Mouse (Mus musculus): ENCODE measurements around the gene Palm3. TPM values are rescaled to one million over a fixed set of nuclear protein-coding genes. Genes with fewer than 3 reads are reported as not detected.

The Palm3 gene
- total and polyA plus RNA-seq, 2 experiments from 2014 or later = 2.7 to 4.3 TPM

DNA sequence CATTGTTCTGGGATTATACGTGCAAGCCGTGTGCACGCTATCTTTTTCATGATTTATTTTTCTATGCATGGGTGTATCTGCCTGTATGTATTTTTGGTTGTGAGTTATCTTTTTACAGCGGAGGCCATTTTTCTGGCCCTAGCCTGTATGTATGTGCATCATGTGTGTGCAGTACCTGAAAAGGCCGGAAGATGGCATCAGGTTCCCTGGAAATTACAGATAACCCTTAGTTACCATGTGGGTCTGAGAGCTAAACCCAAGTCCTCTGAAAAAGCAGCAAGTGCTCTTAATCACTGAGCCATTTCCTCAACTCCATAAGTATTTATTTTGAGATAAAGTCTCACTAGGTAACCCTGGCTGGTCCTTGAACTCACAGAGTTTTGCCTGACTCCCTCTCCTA, 32.0 kb downstream of the Palm3 start:
- TF ChIP-seq CTCF (IDR thresholded peaks at IDR 0.05; ENCODE audit: low read depth) = no peak
- ATAC-seq (no peak), DNase-seq (no peak)
- Histone ChIP-seq H3K4me1 (ENCODE audit: insufficient read depth) (no peaks in the 10 kb centered on the region), H3K9ac (no peak overlapping the region), H3K4me2 (ENCODE audit: low read depth) (no peak overlapping the region), H3K9me3 (ENCODE audit: low read length) (no peaks in the 10 kb centered on the region), H3K27ac (ENCODE audit: low read depth, low read length) (no peak overlapping the region), H3K36me3 (ENCODE audit: insufficient read depth) (no peaks in the 10 kb centered on the region), H3K4me3 (ENCODE audit: low read depth, low read length) (no peak overlapping the region), H3K27me3 (ENCODE audit: insufficient read depth, low read length) (no peaks in the 10 kb centered on the region)
- WGBS = 94% methylated on average over 5 of the region's 5 CpGs

DNA sequence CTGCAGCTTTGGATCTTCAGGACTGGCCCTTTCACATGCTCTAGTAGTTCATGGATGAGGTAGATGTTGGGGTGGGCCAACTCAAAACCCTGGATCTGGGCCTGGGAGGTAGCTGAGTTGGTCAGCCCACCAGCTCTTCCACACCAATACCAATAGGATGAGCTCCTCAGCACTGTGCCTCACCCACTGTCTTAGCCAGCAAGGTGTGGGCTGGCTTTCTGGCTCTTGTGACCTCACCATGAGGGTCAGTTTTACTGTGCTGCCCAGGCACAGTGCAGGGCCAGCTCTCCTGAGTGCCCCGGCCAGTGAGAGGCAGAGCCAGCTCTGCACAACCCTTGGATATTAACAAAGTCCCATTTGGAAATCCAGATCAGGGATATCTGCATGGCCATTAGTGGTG, 36.6 kb downstream of the Palm3 start:
- Histone ChIP-seq H3K4me2 (ENCODE audit: low read depth) (no peak overlapping the region), H3K9me3 (ENCODE audit: low read length) (no peaks in the 10 kb centered on the region), H3K4me3 (ENCODE audit: low read depth, low read length) (no peak overlapping the region), H3K27ac (ENCODE audit: low read depth, low read length) (no peak overlapping the region), H3K9ac (no peak overlapping the region), H3K36me3 (ENCODE audit: insufficient read depth) (no peaks in the 10 kb centered on the region), H3K4me1 (ENCODE audit: insufficient read depth) (no peaks in the 10 kb centered on the region), H3K27me3 (ENCODE audit: insufficient read depth, low read length) (no peaks in the 10 kb centered on the region)
- no peak for DNase-seq
- ATAC-seq = no peak
- 82% methylated on average over 1 of the region's 1 CpGs for WGBS
- no peak for TF ChIP-seq CTCF (IDR thresholded peaks at IDR 0.05; ENCODE audit: low read depth)

DNA sequence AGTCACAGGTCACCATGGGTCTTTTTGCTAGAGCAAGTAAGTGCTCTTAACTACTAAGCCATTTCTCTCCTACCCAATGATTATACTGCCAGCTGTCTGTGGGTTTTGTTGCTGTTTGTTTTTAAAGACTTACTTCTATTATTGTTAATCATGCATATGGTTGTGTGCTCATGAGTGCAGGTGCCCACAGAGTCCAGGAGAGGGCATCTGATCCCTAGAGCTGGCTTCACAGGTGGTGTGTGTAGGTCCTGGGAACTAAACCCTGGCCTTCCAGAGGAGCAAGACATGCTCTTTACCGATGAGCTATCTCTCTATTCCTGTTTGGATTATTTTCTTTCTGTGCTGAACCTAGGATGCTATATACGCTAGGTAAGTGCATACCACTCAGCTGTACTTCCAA, 38.0 kb downstream of the Palm3 start:
- no peak for TF ChIP-seq CTCF (IDR thresholded peaks at IDR 0.05; ENCODE audit: low read depth)
- DNase-seq = no peak
- Histone ChIP-seq H3K27me3 (ENCODE audit: insufficient read depth, low read length) (no peaks in the 10 kb centered on the region), H3K4me2 (ENCODE audit: low read depth) (no peak overlapping the region), H3K4me1 (ENCODE audit: insufficient read depth) (no peaks in the 10 kb centered on the region), H3K36me3 (ENCODE audit: insufficient read depth) (no peaks in the 10 kb centered on the region), H3K4me3 (ENCODE audit: low read depth, low read length) (no peak overlapping the region), H3K27ac (ENCODE audit: low read depth, low read length) (no peak overlapping the region), H3K9me3 (ENCODE audit: low read length) (no peaks in the 10 kb centered on the region), H3K9ac (no peak overlapping the region)
- no peak for ATAC-seq
- WGBS = 96% methylated on average over 2 of the region's 2 CpGs

DNA sequence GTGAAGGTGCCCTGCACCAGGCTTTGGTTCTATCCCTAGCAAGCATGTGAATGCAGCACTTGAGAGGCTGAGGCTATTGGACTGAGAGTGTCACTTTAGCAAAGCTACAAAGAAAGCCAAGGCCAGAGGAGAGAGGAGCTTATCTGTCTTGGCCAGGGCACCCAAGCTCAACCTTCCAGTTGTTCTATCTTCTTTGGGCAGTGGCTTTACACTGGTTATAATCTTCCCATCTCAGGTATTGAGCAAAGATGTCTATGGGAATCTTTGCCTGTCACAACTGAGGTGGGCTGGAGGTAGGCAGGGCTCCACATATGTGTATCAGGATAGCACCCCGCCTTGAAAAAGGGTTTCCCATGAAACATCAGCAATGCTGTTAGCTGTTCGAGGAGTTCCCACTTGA, 39.0 kb downstream of the Palm3 start:
- H3K9me3 ChIP-seq (ENCODE audit: low read length) = no peaks in the 10 kb centered on the region
- ATAC-seq = no peak
- no peaks in the 10 kb centered on the region for H3K27me3 ChIP-seq (ENCODE audit: insufficient read depth, low read length)
- TF ChIP-seq CTCF (IDR thresholded peaks at IDR 0.05; ENCODE audit: low read depth) = no peak
- no peak overlapping the region for H3K4me3 ChIP-seq (ENCODE audit: low read depth, low read length)
- H3K4me2 ChIP-seq (ENCODE audit: low read depth) = no peak overlapping the region
- 88% methylated on average over 2 of the region's 2 CpGs for WGBS
- H3K9ac ChIP-seq = no peak overlapping the region
- DNase-seq = no peak
- H3K4me1 ChIP-seq (ENCODE audit: insufficient read depth) = no peaks in the 10 kb centered on the region
- H3K27ac ChIP-seq (ENCODE audit: low read depth, low read length) = no peak overlapping the region
- H3K36me3 ChIP-seq (ENCODE audit: insufficient read depth) = no peaks in the 10 kb centered on the region

DNA sequence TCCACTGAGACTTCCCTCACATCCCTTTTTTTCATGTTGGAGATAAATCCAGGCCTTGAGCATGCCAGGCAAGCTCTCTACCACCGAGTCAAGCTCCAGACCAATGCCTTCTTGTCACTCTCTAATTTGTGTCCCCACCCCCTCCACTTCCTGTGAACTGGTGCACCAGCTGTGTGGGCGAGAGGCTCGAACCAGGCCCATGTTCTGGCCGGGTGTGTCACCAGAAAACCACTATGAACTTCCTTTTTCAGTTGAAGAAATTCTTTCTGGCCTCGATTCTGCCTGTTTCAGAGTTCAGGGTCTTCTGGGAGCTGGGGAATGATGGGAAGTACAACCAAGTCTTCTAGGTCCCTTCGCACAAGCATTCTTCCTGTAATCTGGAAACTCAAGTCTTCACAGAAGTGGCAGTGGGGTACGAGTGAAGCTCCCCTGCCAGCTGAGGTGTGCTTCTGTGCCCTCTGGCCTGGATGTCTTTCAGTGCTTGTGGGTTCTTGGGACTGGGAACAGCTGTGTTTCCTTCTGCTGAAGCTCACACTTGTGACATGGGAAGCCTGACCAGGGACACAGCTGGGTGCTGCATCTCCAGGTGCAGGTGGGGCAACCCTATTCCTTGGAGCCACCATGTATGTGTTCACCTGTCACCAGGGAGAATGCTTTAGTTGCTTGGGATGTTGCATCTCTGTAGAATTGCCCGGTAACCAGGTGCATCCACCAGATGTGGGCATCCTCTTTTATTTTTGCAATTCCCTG, 42.8 kb downstream of the Palm3 start:
- DNase-seq = no peak
- no peak overlapping the region for H3K4me2 ChIP-seq (ENCODE audit: low read depth)
- no peak overlapping the region for H3K9ac ChIP-seq
- no peaks in the 10 kb centered on the region for H3K36me3 ChIP-seq (ENCODE audit: insufficient read depth)
- TF ChIP-seq CTCF (IDR thresholded peaks at IDR 0.05; ENCODE audit: low read depth) = no peak
- no peak overlapping the region for H3K27ac ChIP-seq (ENCODE audit: low read depth, low read length)
- 0 out of 2 replicates have a peak, but pooled peaks cover 3% of the 10 kb centered on the region for H3K4me1 ChIP-seq (ENCODE audit: insufficient read depth)
- no peak overlapping the region for H3K4me3 ChIP-seq (ENCODE audit: low read depth, low read length)
- H3K9me3 ChIP-seq (ENCODE audit: low read length) = no peaks in the 10 kb centered on the region
- WGBS = 71% methylated on average over 8 of the region's 8 CpGs
- no peaks in the 10 kb centered on the region for H3K27me3 ChIP-seq (ENCODE audit: insufficient read depth, low read length)
- ATAC-seq = no peak

DNA sequence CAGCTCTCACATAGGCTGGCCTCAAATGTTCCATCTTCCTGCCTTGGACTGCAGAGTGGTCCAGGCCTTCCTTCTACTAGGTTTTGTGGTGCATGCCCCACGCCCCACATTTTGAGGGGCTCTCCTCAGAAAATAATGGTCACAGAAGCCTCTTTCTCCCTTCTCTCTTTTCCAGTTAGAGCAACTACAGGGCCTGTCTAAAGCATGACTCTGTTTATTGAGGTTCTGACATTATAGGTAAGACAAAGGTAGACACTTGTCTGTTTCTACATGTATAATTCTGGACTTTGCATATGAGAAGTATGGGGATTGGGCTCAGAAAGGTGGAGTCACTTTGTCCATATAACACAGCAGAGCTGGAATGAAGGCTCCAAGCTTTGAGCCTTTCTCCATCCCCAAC, 43.8 kb downstream of the Palm3 start, which contains the start of gene Gm10643:
Gm10643 (minus strand) TSS at position 101 of the 400 bp plus-strand sequence.
- no peak for ATAC-seq
- Histone ChIP-seq H3K9me3 (ENCODE audit: low read length) (no peaks in the 10 kb centered on the region), H3K27ac (ENCODE audit: low read depth, low read length) (peak within 1 kb of the TSS; percentile 69), H3K36me3 (ENCODE audit: insufficient read depth) (no peaks in the 10 kb centered on the region), H3K4me1 (ENCODE audit: insufficient read depth) (0 out of 2 replicates have a peak, but pooled peaks cover 4% of the 10 kb centered on the region), H3K4me2 (ENCODE audit: low read depth) (peak within 1 kb of the TSS; percentile 71), H3K4me3 (ENCODE audit: low read depth, low read length) (peak within 1 kb of the TSS; percentile 48), H3K9ac (peak within 1 kb of the TSS; percentile 48), H3K27me3 (ENCODE audit: insufficient read depth, low read length) (no peaks in the 10 kb centered on the region)
- no peak for DNase-seq
- no peak for TF ChIP-seq CTCF (IDR thresholded peaks at IDR 0.05; ENCODE audit: low read depth)
- 92% methylated on average over 1 of the region's 1 CpGs for WGBS

DNA sequence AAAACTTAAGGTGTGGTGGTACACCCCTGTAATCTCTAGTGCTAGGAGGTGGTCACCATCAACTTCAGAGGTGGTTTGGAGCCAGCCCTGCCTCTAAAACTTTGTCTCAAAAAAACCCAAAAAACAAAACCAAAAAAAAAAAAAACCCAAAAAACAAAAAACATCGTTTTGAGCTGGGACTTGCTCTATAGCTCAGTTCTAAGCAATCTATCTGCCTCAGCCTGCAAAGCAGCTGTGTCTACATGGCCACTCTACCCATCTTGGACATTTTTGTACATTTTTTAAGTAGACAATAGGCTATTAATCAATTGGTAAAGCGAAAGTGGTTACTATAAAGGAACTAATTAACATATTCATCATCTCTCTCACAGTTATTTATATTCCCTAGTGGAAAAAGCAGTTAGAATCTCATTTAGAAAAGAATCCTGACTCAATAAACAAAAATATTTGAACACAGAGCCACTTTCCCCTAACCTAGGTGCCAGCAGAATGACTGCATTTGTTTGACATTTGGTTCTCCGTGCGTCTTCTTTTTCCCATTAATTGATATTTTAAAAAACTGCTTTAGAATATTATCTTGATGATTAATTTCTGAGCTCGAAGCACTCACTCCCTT, 44.3 kb downstream of the Palm3 start:
- no peaks in the 10 kb centered on the region for H3K9me3 ChIP-seq (ENCODE audit: low read length)
- peak overlapping the region; percentile 48 for H3K9ac ChIP-seq
- H3K36me3 ChIP-seq (ENCODE audit: insufficient read depth) = no peaks in the 10 kb centered on the region
- H3K27ac ChIP-seq (ENCODE audit: low read depth, low read length) = peak overlapping the region; percentile 69
- ATAC-seq (no peak), DNase-seq (no peak)
- no peak for TF ChIP-seq CTCF (IDR thresholded peaks at IDR 0.05; ENCODE audit: low read depth)
- no peaks in the 10 kb centered on the region for H3K27me3 ChIP-seq (ENCODE audit: insufficient read depth, low read length)
- 24% methylated on average over 5 of the region's 5 CpGs for WGBS
- peak overlapping the region; percentile 71 for H3K4me2 ChIP-seq (ENCODE audit: low read depth)
- 0 out of 2 replicates have a peak, but pooled peaks cover 8% of the 10 kb centered on the region for H3K4me1 ChIP-seq (ENCODE audit: insufficient read depth)
- H3K4me3 ChIP-seq (ENCODE audit: low read depth, low read length) = peak overlapping the region; percentile 48
